Mouse (Mus musculus) Patski (cell line): ENCODE measurements around the gene Sh3pxd2a. TPM values are rescaled to one million over a fixed set of nuclear protein-coding genes. Genes with fewer than 3 reads are reported as not detected.

Source experiments
- ATAC-seq: fragments of 100-300 bp; one replicate; pipeline ENCODE4 v1.8.0; 2021
- CTCF ChIA-PET: fragments of 350-600 bp; sonication (Branson Sonifier 250); formaldehyde crosslinking; loops from one replicate; lab custom pipeline; 2022; ENCODE audit warnings: inconsistent platforms; lab: Charles Lee
- POLR2A ChIA-PET: fragments of 350-600 bp; sonication (Branson Sonifier 250); formaldehyde crosslinking; loops from one replicate; lab custom pipeline; 2022; ENCODE audit warnings: antibody characterized with exemption, inconsistent platforms; lab: Charles Lee
- DNase-seq: peaks from one replicate; pipeline ENCODE4 v3.0.0-alpha.2; 2011; ENCODE audit warnings: low read depth, low spot score
- H3K27me3 ChIP-seq: fragments of 371-371 bp; one replicate; pipeline ENCODE4 v1.5.1; 2021
- CTCF ChIP-seq: fragments of 100-300 bp; IDR thresholded peaks from one replicate; pipeline ENCODE4 v1.5.1; 2021
- in situ Hi-C: fragments of 300-500 bp; cut with MboI; formaldehyde crosslinking; loops from 3 replicates; pipeline ENCODE4 v1.11.1; 2018; ENCODE audit warnings: low pct_unique_long_range_greater_than_20kb, mixed read lengths
- polyA plus RNA-seq: library from polyadenylated mRNA; unstranded; gene quantifications from one replicate; pipeline ENCODE4 v1.2.3, GENCODE M21; 2021

Gene Sh3pxd2a
- polyA plus RNA-seq, 1 experiment from 2014 or later = 37.3 TPM

- TF ChIP-seq CTCF = no peak
- no peaks in the 10 kb centered on the region for H3K27me3 ChIP-seq
- CTCF ChIA-PET = interaction anchor here (2.5 to 2.8 kb wide), 2 partner anchors 9 to 137 kb away, joined by 8 to 13 read pairs; no protein-coding TSS in a partner anchor
- in situ Hi-C loops = no loop called here
- DNase-seq = no peak
- ATAC-seq = no peak
- POLR2A ChIA-PET = no interaction called here
Observed at GRCm38 (mm10) chr19:47493017-47493997, 29.1 kb upstream of the Sh3pxd2a start.

GRCm38 (mm10) chr19:47492422-47492821, 28.2 kb upstream of the Sh3pxd2a start:
- ATAC-seq (no peak), DNase-seq (no peak)
- in situ Hi-C loops = no loop called here
- CTCF ChIA-PET = interaction anchor here (2.5 to 2.8 kb wide), 2 partner anchors 10 to 136 kb away, joined by 8 to 13 read pairs; no protein-coding TSS in a partner anchor
- no peaks in the 10 kb centered on the region for H3K27me3 ChIP-seq
- no peak for TF ChIP-seq CTCF
- POLR2A ChIA-PET = interaction anchor here (0.6 kb wide), 1 partner anchor 51 kb away, joined by 4 read pairs; no protein-coding TSS in a partner anchor

GRCm38 (mm10) chr19:47491853-47492252, 27.7 kb upstream of the Sh3pxd2a start:
- in situ Hi-C loops = no loop called here
- ATAC-seq (peak; percentile 73), DNase-seq (peak; percentile 24)
- ChIA-PET CTCF (interaction anchor here (2.5 to 2.8 kb wide), 2 partner anchors 11 to 136 kb away, joined by 8 to 13 read pairs; no protein-coding TSS in a partner anchor), POLR2A (interaction anchor here (0.5 kb wide), 1 partner anchor 198 kb away, joined by 3 read pairs; no protein-coding TSS in a partner anchor)
- no peak for TF ChIP-seq CTCF
- no peaks in the 10 kb centered on the region for H3K27me3 ChIP-seq

- no peak for TF ChIP-seq CTCF
- ATAC-seq = no peak
- H3K27me3 ChIP-seq = no peaks in the 10 kb centered on the region
- no peak for DNase-seq
- in situ Hi-C loops = loop anchor here (10.0 kb wide), 1 partner anchor 124 kb away; no protein-coding TSS in a partner anchor
- POLR2A ChIA-PET = no interaction called here
- CTCF ChIA-PET = interaction anchor here (2.0 kb wide), 1 partner anchor 133 kb away, joined by 9 read pairs; no protein-coding TSS in a partner anchor
Observed at GRCm38 (mm10) chr19:47489233-47489632, 25.0 kb upstream of the Sh3pxd2a start.

- no peaks in the 10 kb centered on the region for H3K27me3 ChIP-seq
- no peak for TF ChIP-seq CTCF
- ATAC-seq (no peak), DNase-seq (no peak)
- in situ Hi-C loops = loop anchor here (10.0 kb wide), 1 partner anchor 123 kb away; no protein-coding TSS in a partner anchor
- CTCF ChIA-PET = interaction anchor here (2.0 kb wide), 1 partner anchor 132 kb away, joined by 9 read pairs; no protein-coding TSS in a partner anchor
- POLR2A ChIA-PET = no interaction called here
Observed at GRCm38 (mm10) chr19:47488250-47488649, 24.0 kb upstream of the Sh3pxd2a start.

DNA sequence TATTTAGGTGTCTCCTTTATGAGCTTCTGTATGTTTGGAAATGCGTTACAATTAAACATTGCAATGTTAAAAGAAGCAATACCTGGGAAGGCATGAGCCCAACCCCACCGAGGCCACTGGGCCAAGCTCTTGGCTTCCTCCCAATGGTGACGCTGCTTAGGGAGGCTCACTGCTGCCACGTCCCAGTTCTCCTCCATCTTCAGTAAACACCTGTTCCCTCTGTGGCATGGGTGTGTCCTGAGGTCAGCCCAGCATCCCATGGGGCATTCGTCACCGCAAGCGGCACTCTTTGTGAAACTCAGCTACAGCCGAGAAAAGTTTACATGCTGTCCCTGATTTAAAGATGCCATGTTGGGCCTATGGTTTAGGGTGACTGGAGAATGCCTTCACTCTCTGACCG, 23.4 kb upstream of the Sh3pxd2a start:
- no peak for TF ChIP-seq CTCF

GRCm38 (mm10) chr19:47485997-47486566, 21.9 kb upstream of the Sh3pxd2a start:
- DNase-seq = no peak
- H3K27me3 ChIP-seq = no peaks in the 10 kb centered on the region
- POLR2A ChIA-PET = no interaction called here
- CTCF ChIA-PET = interaction anchor here (0.5 to 2.9 kb wide), 8 partner anchors 11 to 1536 kb away, joined by 3 to 11 read pairs (median 3); no protein-coding TSS in a partner anchor
- ATAC-seq = peak; percentile 35
- no peak for TF ChIP-seq CTCF
- in situ Hi-C loops = loop anchor here (10.0 kb wide), 1 partner anchor 121 kb away; no protein-coding TSS in a partner anchor

More for the DNA sequence above, 23.4 kb upstream of the Sh3pxd2a start:
- in situ Hi-C loops = loop anchor here (10.0 kb wide), 1 partner anchor 123 kb away; no protein-coding TSS in a partner anchor
- no peak for DNase-seq
- ChIA-PET CTCF (interaction anchor here (1.0 to 2.9 kb wide), 4 partner anchors 9 to 131 kb away, joined by 3 to 11 read pairs (median 4); no protein-coding TSS in a partner anchor), POLR2A (no interaction called here)
- no peaks in the 10 kb centered on the region for H3K27me3 ChIP-seq
- ATAC-seq = no peak

- POLR2A ChIA-PET = no interaction called here
- H3K27me3 ChIP-seq = no peaks in the 10 kb centered on the region
- no peak for DNase-seq
- in situ Hi-C loops = loop anchor here (10.0 kb wide), 1 partner anchor 119 kb away; no protein-coding TSS in a partner anchor
- ATAC-seq = no peak
- TF ChIP-seq CTCF = no peak
- CTCF ChIA-PET = no interaction called here
Observed at GRCm38 (mm10) chr19:47484110-47484509, 19.9 kb upstream of the Sh3pxd2a start.

DNA sequence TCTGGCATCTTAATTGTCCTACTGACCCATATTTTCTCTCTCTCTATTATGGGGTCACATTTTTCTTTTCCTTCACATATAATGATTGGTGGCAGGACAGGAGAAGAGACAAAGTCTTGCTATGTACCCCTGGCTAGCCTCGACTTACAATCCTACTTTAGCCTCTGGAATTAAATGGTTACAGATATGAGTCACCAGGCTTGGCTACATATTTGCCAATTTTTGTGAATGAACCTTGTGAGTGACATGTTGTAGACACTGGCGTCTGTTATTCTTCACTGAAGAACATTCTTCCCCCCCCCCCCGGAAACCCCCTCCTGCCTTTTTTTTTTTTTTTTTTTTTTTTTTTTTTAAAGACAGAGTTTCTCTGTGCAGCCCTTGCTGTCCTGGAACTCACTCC, 19.1 kb upstream of the Sh3pxd2a start:
- H3K27me3 ChIP-seq = no peaks in the 10 kb centered on the region
- ATAC-seq = no peak
- no peak for DNase-seq
- ChIA-PET CTCF (no interaction called here), POLR2A (interaction anchor here (0.6 kb wide), 1 partner anchor 10 kb away, joined by 3 read pairs; no protein-coding TSS in a partner anchor)
- in situ Hi-C loops = loop anchor here (10.0 kb wide), 1 partner anchor 119 kb away; no protein-coding TSS in a partner anchor
- TF ChIP-seq CTCF = no peak

GRCm38 (mm10) chr19:47473453-47473852, 9.3 kb upstream of the Sh3pxd2a start:
- DNase-seq = no peak
- TF ChIP-seq CTCF = no peak
- ChIA-PET CTCF (interaction anchor here (1.2 kb wide), 1 partner anchor 117 kb away, joined by 4 read pairs; no protein-coding TSS in a partner anchor), POLR2A (interaction anchor here (0.6 kb wide), 1 partner anchor 10 kb away, joined by 3 read pairs; no protein-coding TSS in a partner anchor)
- ATAC-seq = no peak
- in situ Hi-C loops = no loop called here
- peaks cover 18% of the 10 kb centered on the region for H3K27me3 ChIP-seq
